In the genomic region with DNA sequence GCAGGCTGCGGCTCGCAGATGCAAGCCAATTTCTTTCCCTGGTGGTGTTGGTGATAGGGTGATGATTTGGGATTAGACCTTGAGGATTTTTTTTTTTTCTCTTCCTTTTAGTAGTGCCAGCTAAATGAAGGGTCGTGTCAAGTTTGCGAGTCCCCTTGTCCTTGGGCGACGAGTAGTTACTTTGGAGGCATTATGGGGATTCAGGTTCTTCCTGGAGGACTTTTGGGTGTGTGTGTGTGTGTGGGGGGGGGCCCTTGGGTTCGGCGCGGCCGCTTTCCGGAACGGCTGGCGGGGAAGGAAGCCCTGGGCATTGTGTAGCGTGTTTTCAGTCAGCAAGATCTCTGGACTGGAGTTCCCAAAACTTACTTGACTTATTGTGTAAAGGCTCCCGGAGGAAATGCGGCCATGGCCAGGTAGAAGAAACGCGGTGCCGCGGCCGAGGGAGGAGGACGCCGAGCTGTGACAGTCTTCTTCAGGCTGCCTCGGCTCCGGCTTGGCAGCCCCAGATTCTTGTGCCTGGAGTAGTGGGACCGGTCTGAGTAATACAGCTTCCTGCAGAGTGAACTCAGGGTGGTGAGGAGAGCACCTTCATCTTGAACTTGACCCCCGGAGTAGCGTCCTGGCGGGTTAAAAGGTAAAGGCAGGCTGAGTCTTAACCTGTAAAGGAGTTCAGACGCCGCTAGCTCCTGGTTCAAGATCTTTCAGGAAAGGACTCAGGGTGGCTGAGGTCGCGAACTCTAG, we compare ENCODE assay signal across 8 mouse cellular contexts. TPM values are rescaled to one million over a fixed set of nuclear protein-coding genes. Genes with fewer than 3 reads are reported as not detected.
DNase-seq lines count a peak whose midpoint lies in the region; ATAC-seq and TF ChIP-seq lines count a peak whose summit lies in the region.

No protein-coding gene starts in this region.

- no peak for DNase-seq in testis, postnatal 14 days (ENCODE audit: low spot score)
- DNase-seq in cerebellum, postnatal 14 days, result peak; percentile 44 to 55
- DNase-seq in heart, embryonic 10.5 days (ENCODE audit: low spot score), result no peak
- DNase-seq in kidney, adult 2 months, result peak; percentile 65
- DNase-seq in lung, adult 2 months, result peak; percentile 71

- H3K4me3 ChIP-seq in testis, adult 2 months (ENCODE audit: control insufficient read depth, low read depth, low read length), result peak overlapping the region; percentile 82
- H3K4me3 ChIP-seq in heart, embryonic 10.5 days, result peak overlapping the region; percentile 98
- H3K4me3 ChIP-seq in kidney, adult 2 months (ENCODE audit: insufficient read depth, low read depth, low read length), result peak overlapping the region; percentile 87
- H3K4me3 ChIP-seq in lung, adult 2 months (replicated peaks; ENCODE audit: extremely low read depth, low read depth, low read length), result peak overlapping the region; percentile 85
- peak overlapping the region; percentile 84 for H3K4me3 ChIP-seq in neural tube, embryonic 15.5 days (replicated peaks)

- no peak for TF ChIP-seq CTCF in testis, adult 2 months (IDR thresholded peaks at IDR 0.05; ENCODE audit: control insufficient read depth, insufficient read depth, insufficient replicate concordance, low read depth, low read length)
- no peak for TF ChIP-seq CTCF in kidney, adult 2 months (conservative IDR thresholded peaks at IDR 0.05; ENCODE audit: insufficient read depth, insufficient read length, low read depth, low read length)
- no peak for TF ChIP-seq CTCF in lung, adult 2 months (IDR thresholded peaks at IDR 0.05; ENCODE audit: insufficient read depth, low read length)

- under 1% methylated on average over 33 of the region's 33 CpGs for WGBS in heart, embryonic 10.5 days
- WGBS in kidney, adult 2 months, result under 1% methylated on average over 33 of the region's 33 CpGs
- WGBS in lung, adult 2 months, result 1% methylated on average over 33 of the region's 33 CpGs
- under 1% methylated on average over 33 of the region's 33 CpGs for WGBS in neural tube, embryonic 15.5 days

- TF ChIP-seq POLR2A in testis, adult 2 months (IDR thresholded peaks at IDR 0.05; ENCODE audit: control insufficient read depth, low read depth, low read length), result no peak
- no peak for TF ChIP-seq POLR2A in kidney, adult 2 months (IDR thresholded peaks at IDR 0.05; ENCODE audit: low read depth, low read length)
- 0 out of 2 replicates have a peak, but pooled peaks have one; percentile 7 for TF ChIP-seq POLR2A in lung, adult 2 months (IDR thresholded peaks at IDR 0.05; ENCODE audit: borderline replicate concordance, extremely low read depth, low read depth, low read length)

- H3K27me3 ChIP-seq in testis, adult 2 months (ENCODE audit: control insufficient read depth, insufficient read depth, low read length), result no peaks in the 10 kb centered on the region
- no peaks in the 10 kb centered on the region for H3K27me3 ChIP-seq in heart, embryonic 10.5 days (ENCODE audit: insufficient read depth, poor library complexity, severe bottlenecking)
- H3K27me3 ChIP-seq in kidney, adult 2 months (replicated peaks; ENCODE audit: control insufficient read depth, insufficient read depth, low read length), result no peaks in the 10 kb centered on the region
- H3K27me3 ChIP-seq in neural tube, embryonic 15.5 days (replicated peaks), result no peaks in the 10 kb centered on the region

- no peak for ATAC-seq in neural tube, embryonic 15.5 days (ENCODE audit: low FRiP score)
- ATAC-seq in erythroid progenitor cell, adult 5-6 weeks (replicated peaks; ENCODE audit: low FRiP score, poor library complexity, severe bottlenecking), result no peak

- H3K36me3 ChIP-seq in testis, adult 2 months (ENCODE audit: control insufficient read depth, insufficient read depth, low read length), result no peaks in the 10 kb centered on the region
- H3K36me3 ChIP-seq in heart, embryonic 10.5 days, result no peaks in the 10 kb centered on the region
- H3K36me3 ChIP-seq in kidney, adult 2 months (ENCODE audit: control insufficient read depth, insufficient read depth, low read length), result no peaks in the 10 kb centered on the region
- no peaks in the 10 kb centered on the region for H3K36me3 ChIP-seq in neural tube, embryonic 15.5 days

- H3K4me2 ChIP-seq in neural tube, embryonic 15.5 days, result peak overlapping the region; percentile 96

- H3K9ac ChIP-seq in neural tube, embryonic 15.5 days (replicated peaks), result peak overlapping the region; percentile 66

- no peaks in the 10 kb centered on the region for H3K9me3 ChIP-seq in heart, embryonic 10.5 days
- H3K9me3 ChIP-seq in neural tube, embryonic 15.5 days (replicated peaks), result no peaks in the 10 kb centered on the region

- no peak overlapping the region for H3K27ac ChIP-seq in testis, adult 2 months (ENCODE audit: control insufficient read depth, insufficient read depth, low read depth, low read length)
- H3K27ac ChIP-seq in heart, embryonic 10.5 days, result peak overlapping the region; percentile 99
- peak overlapping the region; percentile 45 for H3K27ac ChIP-seq in kidney, adult 2 months (ENCODE audit: insufficient read depth, low read depth, low read length)
- peak overlapping the region; percentile 82 for H3K27ac ChIP-seq in neural tube, embryonic 15.5 days (replicated peaks)

- peaks cover 5% of the 10 kb centered on the region for H3K4me1 ChIP-seq in testis, adult 2 months (ENCODE audit: control insufficient read depth, insufficient read depth, low read length)
- H3K4me1 ChIP-seq in heart, embryonic 10.5 days, result peaks cover 70% of the 10 kb centered on the region
- H3K4me1 ChIP-seq in kidney, adult 2 months (ENCODE audit: control insufficient read depth, insufficient read depth, low read length), result peaks cover 21% of the 10 kb centered on the region
- peaks cover 18% of the 10 kb centered on the region for H3K4me1 ChIP-seq in lung, adult 2 months (ENCODE audit: control insufficient read depth, insufficient read depth, low read length)
- peaks cover 30% of the 10 kb centered on the region for H3K4me1 ChIP-seq in neural tube, embryonic 15.5 days

RNA-seq across cellular contexts. Expression of gene Tanc1, which starts 1.1 kb away (rescaled TPM):
- 7.0 and 8.0 TPM in 2 replicates for polyA plus RNA-seq in testis, adult 2 months (2012; rRNA removed)
- 40.7 and 41.3 TPM in 2 replicates for polyA plus RNA-seq in heart, embryonic 10.5 days (2016; fragmentation: Nextera tagmentation; extraction: Ambion mirVana)
- polyA plus RNA-seq in kidney, adult 2 months (2012; rRNA removed), result 24.0 and 29.5 TPM in 2 replicates
- polyA plus RNA-seq in lung, adult 2 months (2012; rRNA removed), result 24.5 and 29.0 TPM in 2 replicates
- 8.5 and 11.7 TPM in 2 replicates for polyA plus RNA-seq in neural tube, embryonic 15.5 days (2015; fragmentation: Nextera tagmentation; extraction: Ambion mirVana)
- 0.36 and 0.84 TPM in 2 replicates for total RNA-seq in erythroid progenitor cell, adult 5-6 weeks (2015; ENCODE audit: low replicate concordance)
- 0.45 and 2.7 TPM in 2 replicates for total RNA-seq in erythroid progenitor cell, adult 5-6 weeks (2017; ENCODE audit: low replicate concordance)

Comparison
In these comparisons a context has a peak if more than half of its experiments do, and no peak if none do; other contexts are left out.
1. DNase-seq: peak in cerebellum, postnatal 14 days (2 of 2), kidney, adult 2 months (single experiment) and lung, adult 2 months (single experiment); none in testis, postnatal 14 days (single experiment) and heart, embryonic 10.5 days (single experiment).
2. Peak in every context shown above with its lines, with median percentiles within 50 percentile points of each other: H3K4me3 ChIP-seq.